Comparison of ENCODE assay signal across 20 mouse cellular contexts in genomic region chr1:88608236-88608635, GRCm38 (mm10).
A peak's percentile ranks its signal among the peaks of the same experiment; 100 is the strongest.
DNase-seq lines count a peak whose midpoint lies in the region; ATAC-seq and TF ChIP-seq lines count a peak whose summit lies in the region.
"Had no signal": no experiment of that assay in that cellular context is flagged by ENCODE, and none has a peak within 500 bp of the region (broad histone marks: within the 10 kb centered on the region; RNA-seq: fewer than 3 reads in every experiment).

No protein-coding gene starts in this region.

- no peaks in the 10 kb centered on the region for H3K36me3 ChIP-seq in stomach, embryonic 14.5 days (ENCODE audit: control insufficient read depth, insufficient read depth, low read length)
- no peaks in the 10 kb centered on the region for H3K36me3 ChIP-seq in stomach, postnatal 0 days (ENCODE audit: control insufficient read depth, insufficient read depth, low read length)
- no peaks in the 10 kb centered on the region for H3K36me3 ChIP-seq in lung, postnatal 0 days (ENCODE audit: insufficient read depth, low read length)
- H3K36me3 ChIP-seq: forebrain, embryonic 15.5 days; limb, embryonic 15.5 days; midbrain, embryonic 12.5 days had no signal

- peak; percentile 28 for DNase-seq in embryo, embryonic 10 days (ENCODE audit: low spot score)
- no peak for DNase-seq in embryo, embryonic 9.5 days (ENCODE audit: extremely low spot score)
- DNase-seq in stomach, postnatal 0 days (ENCODE audit: low spot score), result no peak
- DNase-seq in lung, postnatal 0 days (ENCODE audit: low spot score), result peak; percentile 72
- DNase-seq in gastrocnemius, postnatal 4 days (ENCODE audit: low spot score in 2 of 2), result no peak
- DNase-seq in adrenal gland, postnatal 25 days, result no peak
- DNase-seq: adrenal gland, adult 2 months; cerebellum, adult 18-20 months; gastrocnemius, adult 2 months; heart, adult 2 months; liver, postnatal 0 days had no signal

- no peak overlapping the region for H3K4me2 ChIP-seq in stomach, embryonic 14.5 days (replicated peaks; ENCODE audit: low read depth, low read length)
- no peak overlapping the region for H3K4me2 ChIP-seq in stomach, postnatal 0 days (replicated peaks; ENCODE audit: low read depth)
- H3K4me2 ChIP-seq in lung, postnatal 0 days (replicated peaks; ENCODE audit: low read depth, low read length), result no peak overlapping the region
- H3K4me2 ChIP-seq: forebrain, embryonic 15.5 days; hindbrain, embryonic 14.5 days; limb, embryonic 15.5 days; midbrain, embryonic 12.5 days had no signal

- H3K9me3 ChIP-seq in stomach, embryonic 14.5 days (ENCODE audit: control insufficient read depth, low read depth, low read length), result no peaks in the 10 kb centered on the region
- H3K9me3 ChIP-seq in stomach, postnatal 0 days (ENCODE audit: control insufficient read depth, low read length), result no peaks in the 10 kb centered on the region
- no peaks in the 10 kb centered on the region for H3K9me3 ChIP-seq in lung, postnatal 0 days (ENCODE audit: low read length)
- H3K9me3 ChIP-seq: forebrain, embryonic 15.5 days; limb, embryonic 15.5 days; midbrain, embryonic 12.5 days had no signal

- 28% methylated on average over 8 of the region's 8 CpGs for WGBS in stomach, embryonic 14.5 days
- 32% methylated on average over 8 of the region's 8 CpGs for WGBS in stomach, postnatal 0 days
- WGBS in lung, postnatal 0 days, result 28% methylated on average over 8 of the region's 8 CpGs

- H3K4me3 ChIP-seq in stomach, embryonic 14.5 days (ENCODE audit: low read depth, low read length), result no peak overlapping the region
- no peak overlapping the region for H3K4me3 ChIP-seq in stomach, postnatal 0 days (ENCODE audit: low read depth, low read length)
- no peak overlapping the region for H3K4me3 ChIP-seq in lung, postnatal 0 days (ENCODE audit: low read depth, low read length)
- H3K4me3 ChIP-seq: forebrain, embryonic 15.5 days; gastrocnemius, adult 2 months; heart, adult 2 months; left cerebral cortex, adult 2 months; limb, embryonic 15.5 days; midbrain, embryonic 12.5 days had no signal

- H3K27ac ChIP-seq in stomach, embryonic 14.5 days (ENCODE audit: low read length), result no peak overlapping the region
- no peak overlapping the region for H3K27ac ChIP-seq in stomach, postnatal 0 days (replicated peaks)
- peak overlapping the region; percentile 47 for H3K27ac ChIP-seq in lung, postnatal 0 days (ENCODE audit: low read length)
- H3K27ac ChIP-seq: forebrain, embryonic 15.5 days; gastrocnemius, adult 2 months; heart, adult 2 months; hindbrain, embryonic 14.5 days; left cerebral cortex, adult 2 months; limb, embryonic 15.5 days; midbrain, embryonic 12.5 days had no signal

- ATAC-seq in stomach, embryonic 14.5 days (ENCODE audit: insufficient number of reproducible peaks, insufficient read depth, low FRiP score, low read depth), result 0 out of 2 replicates have a peak, but pooled peaks have one; percentile 24
- ATAC-seq in stomach, postnatal 0 days (ENCODE audit: low FRiP score, low TSS enrichment), result no peak
- ATAC-seq in lung, postnatal 0 days, result peak; percentile 87
- no peak for ATAC-seq in monocyte, adult 5-6 weeks (replicated peaks; ENCODE audit: insufficient number of reproducible peaks, low FRiP score, low TSS enrichment, poor library complexity, severe bottlenecking)
- ATAC-seq: forebrain, embryonic 15.5 days; intestine, postnatal 0 days; liver, postnatal 0 days had no signal

- no peak for TF ChIP-seq EP300 in stomach, postnatal 0 days (optimal IDR thresholded peaks at IDR 0.05)
- peak; percentile 96 for TF ChIP-seq EP300 in lung, postnatal 0 days (IDR thresholded peaks at IDR 0.05)

- no peak for TF ChIP-seq CTCF in stomach, postnatal 0 days (IDR thresholded peaks at IDR 0.05; ENCODE audit: low read depth)
- TF ChIP-seq CTCF in lung, postnatal 0 days (IDR thresholded peaks at IDR 0.05), result no peak

- no peaks in the 10 kb centered on the region for H3K27me3 ChIP-seq in stomach, embryonic 14.5 days (ENCODE audit: control insufficient read depth, insufficient read depth, low read length)
- H3K27me3 ChIP-seq in stomach, postnatal 0 days (ENCODE audit: control insufficient read depth, insufficient read depth, low read length), result no peaks in the 10 kb centered on the region
- H3K27me3 ChIP-seq in lung, postnatal 0 days (replicated peaks; ENCODE audit: insufficient read depth, low read length), result no peaks in the 10 kb centered on the region
- H3K27me3 ChIP-seq: CH12.LX; forebrain, embryonic 15.5 days; limb, embryonic 15.5 days had no signal

- H3K4me1 ChIP-seq in stomach, embryonic 14.5 days (ENCODE audit: control insufficient read depth, insufficient read depth, low read length), result 0 out of 2 replicates have a peak, but pooled peaks cover 6% of the 10 kb centered on the region
- H3K4me1 ChIP-seq in stomach, postnatal 0 days (replicated peaks; ENCODE audit: control insufficient read depth, insufficient read depth), result no peaks in the 10 kb centered on the region
- H3K4me1 ChIP-seq in lung, postnatal 0 days (ENCODE audit: insufficient read depth, low read depth, low read length), result no peaks in the 10 kb centered on the region

- H3K9ac ChIP-seq in stomach, embryonic 14.5 days (replicated peaks; ENCODE audit: low read depth, low read length), result no peak overlapping the region
- no peak overlapping the region for H3K9ac ChIP-seq in stomach, postnatal 0 days (ENCODE audit: low read length)
- H3K9ac ChIP-seq in lung, postnatal 0 days (replicated peaks; ENCODE audit: low read depth), result no peak overlapping the region
- H3K9ac ChIP-seq: forebrain, embryonic 15.5 days; hindbrain, embryonic 14.5 days; limb, embryonic 15.5 days; liver, postnatal 0 days; midbrain, embryonic 12.5 days had no signal

Comparison
In these comparisons a context has a peak if more than half of its experiments do, and no peak if none do; other contexts are left out.
1. DNase-seq: peak in embryo, embryonic 10 days (single experiment) and lung, postnatal 0 days (single experiment); none in embryo, embryonic 9.5 days (single experiment), stomach, postnatal 0 days (single experiment), gastrocnemius, postnatal 4 days (0 of 2) and adrenal gland, postnatal 25 days (single experiment).
2. ATAC-seq: peak in stomach, embryonic 14.5 days (single experiment) and lung, postnatal 0 days (single experiment); none in stomach, postnatal 0 days (single experiment) and monocyte, adult 5-6 weeks (single experiment).